Mouse (Mus musculus): ENCODE measurements around the gene Rdh16f2. TPM values are rescaled to one million over a fixed set of nuclear protein-coding genes. Genes with fewer than 3 reads are reported as not detected.
"Not testable (repeated sequence)": the region's sequence is repeated elsewhere in the genome, so short reads cannot be mapped to it uniquely, and the experiment has no call there.

Rdh16f2 gene
- polyA plus RNA-seq, 1 experiment: not detected

DNA sequence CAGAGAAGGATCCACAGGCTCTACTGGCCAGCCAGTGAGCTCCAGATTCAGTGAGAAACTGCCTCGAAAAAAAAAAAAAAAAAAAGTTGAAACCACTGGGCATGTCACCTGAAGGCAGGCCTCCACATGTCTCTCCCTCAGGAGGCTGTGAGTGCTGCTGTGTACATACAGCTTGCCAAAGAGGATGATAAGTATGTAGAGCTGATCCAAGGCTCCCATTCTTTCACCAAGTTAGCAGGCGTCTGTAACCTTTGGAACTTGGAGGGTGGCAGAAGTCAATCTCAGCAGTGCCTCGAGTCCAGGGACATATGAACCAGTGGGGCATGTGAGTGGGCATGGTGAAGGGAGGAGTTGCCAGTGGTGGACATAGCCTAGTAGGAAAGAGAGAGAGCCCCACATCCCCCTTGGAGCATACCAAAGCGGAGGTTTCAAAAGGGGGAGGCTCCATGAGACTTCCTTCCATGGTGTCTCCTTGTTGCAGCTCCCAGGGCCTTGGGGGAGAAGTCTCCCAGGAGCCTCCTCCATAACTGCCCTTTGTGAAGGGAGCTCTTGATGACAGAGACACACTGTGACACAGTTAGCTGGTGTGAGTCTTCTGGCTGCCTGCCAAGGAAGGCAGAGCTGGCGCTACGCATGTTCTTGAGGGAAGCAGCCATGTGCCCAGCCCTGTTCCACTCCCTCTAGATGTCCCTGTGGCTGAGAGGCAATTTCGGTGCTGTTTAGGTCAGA, 38.6 kb downstream of the Rdh16f2 start:
- Histone ChIP-seq H3K4me1 (ENCODE audit: control insufficient read depth, insufficient read depth, low read length) (no peaks in the 10 kb centered on the region), H3K4me3 (ENCODE audit: insufficient read depth, low read length) (no peak overlapping the region), H3K27ac (ENCODE audit: insufficient read depth, low read depth, low read length) (no peak overlapping the region)
- TF ChIP-seq CTCF (IDR thresholded peaks at IDR 0.05; ENCODE audit: low read depth, low read length) (no peak), POLR2A (IDR thresholded peaks at IDR 0.05; ENCODE audit: borderline replicate concordance, low read depth, low read length) (no peak)

- no peaks in the 10 kb centered on the region for H3K4me1 ChIP-seq (ENCODE audit: control insufficient read depth, insufficient read depth, low read length)
- no peak overlapping the region for H3K4me3 ChIP-seq (ENCODE audit: insufficient read depth, low read length)
- H3K27ac ChIP-seq (ENCODE audit: insufficient read depth, low read depth, low read length): no peak overlapping the region
- no peak for TF ChIP-seq POLR2A (IDR thresholded peaks at IDR 0.05; ENCODE audit: borderline replicate concordance, low read depth, low read length)
- no peak for TF ChIP-seq CTCF (IDR thresholded peaks at IDR 0.05; ENCODE audit: low read depth, low read length)
Measured at GRCm38 (mm10) chr10:127906138-127906537, 39.9 kb downstream of the Rdh16f2 start.

DNA sequence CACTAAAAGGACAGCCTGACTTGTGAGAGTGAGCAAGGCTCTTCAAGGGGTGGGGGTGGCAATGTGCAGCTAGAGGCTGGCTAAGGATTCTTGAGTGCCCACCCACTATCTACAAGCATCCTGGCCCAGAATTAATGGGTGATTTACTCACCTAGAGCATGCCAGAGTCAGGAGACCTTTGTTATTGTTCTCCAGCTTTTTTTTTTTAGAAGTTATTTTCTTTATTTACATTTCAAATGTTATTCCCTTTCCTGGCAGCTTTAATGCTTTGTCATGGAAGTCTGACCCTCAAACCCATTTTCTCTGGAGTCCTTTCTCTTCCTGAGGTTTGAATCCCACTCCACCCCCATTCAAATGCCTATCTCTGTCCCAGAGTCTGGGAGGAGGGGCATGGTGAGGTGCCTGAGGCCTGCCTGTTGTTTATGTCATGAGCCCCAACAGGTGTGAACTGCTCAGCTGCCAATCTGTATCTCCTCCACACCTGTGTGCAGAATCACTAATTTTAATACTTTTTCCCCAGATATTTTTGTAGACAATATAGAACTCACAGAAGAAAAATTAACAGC, 41.2 kb downstream of the Rdh16f2 start:
- no peak overlapping the region for H3K27ac ChIP-seq (ENCODE audit: insufficient read depth, low read depth, low read length)
- no peaks in the 10 kb centered on the region for H3K4me1 ChIP-seq (ENCODE audit: control insufficient read depth, insufficient read depth, low read length)
- TF ChIP-seq CTCF (IDR thresholded peaks at IDR 0.05; ENCODE audit: low read depth, low read length): no peak
- TF ChIP-seq POLR2A (IDR thresholded peaks at IDR 0.05; ENCODE audit: borderline replicate concordance, low read depth, low read length): no peak
- H3K4me3 ChIP-seq (ENCODE audit: insufficient read depth, low read length): no peak overlapping the region

- no peak for TF ChIP-seq POLR2A (IDR thresholded peaks at IDR 0.05; ENCODE audit: borderline replicate concordance, low read depth, low read length)
- no peak for TF ChIP-seq CTCF (IDR thresholded peaks at IDR 0.05; ENCODE audit: low read depth, low read length)
- Histone ChIP-seq H3K4me3 (ENCODE audit: insufficient read depth, low read length) (no peak overlapping the region), H3K27ac (ENCODE audit: insufficient read depth, low read depth, low read length) (no peak overlapping the region), H3K4me1 (ENCODE audit: control insufficient read depth, insufficient read depth, low read length) (no peaks in the 10 kb centered on the region)
Measured at GRCm38 (mm10) chr10:127915578-127915977, 49.3 kb downstream of the Rdh16f2 start.

GRCm38 (mm10) chr10:127917183-127917582, 50.9 kb downstream of the Rdh16f2 start:
- H3K27ac ChIP-seq (ENCODE audit: insufficient read depth, low read depth, low read length); H3K4me1 ChIP-seq (ENCODE audit: control insufficient read depth, insufficient read depth, low read length); H3K4me3 ChIP-seq (ENCODE audit: insufficient read depth, low read length): not testable (repeated sequence)

GRCm38 (mm10) chr10:127917651-127918050, 51.4 kb downstream of the Rdh16f2 start:
- H3K27ac ChIP-seq (ENCODE audit: insufficient read depth, low read depth, low read length): no peak overlapping the region

DNA sequence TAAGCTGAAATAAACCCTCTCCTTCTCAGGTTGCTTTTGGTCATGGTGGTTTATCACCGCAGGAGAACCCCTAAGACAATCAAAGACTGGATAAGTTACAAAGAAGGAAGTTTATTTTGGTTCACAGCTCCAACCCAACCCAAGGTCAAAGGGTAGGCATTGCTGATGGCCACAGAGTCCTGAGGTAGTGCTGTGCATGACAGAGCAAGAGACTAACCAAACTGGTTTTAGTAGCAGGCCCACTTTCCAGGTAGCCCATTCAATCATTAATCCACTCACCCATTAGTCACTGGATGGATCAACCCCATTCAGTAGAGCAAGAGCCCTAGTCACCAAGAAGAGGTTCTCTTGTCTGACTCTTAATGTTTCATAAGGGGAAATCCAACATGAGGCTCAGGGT, 56.0 kb downstream of the Rdh16f2 start:
- Histone ChIP-seq H3K4me3 (ENCODE audit: insufficient read depth, low read length) (no peak overlapping the region), H3K27ac (ENCODE audit: insufficient read depth, low read depth, low read length) (no peak overlapping the region), H3K4me1 (ENCODE audit: control insufficient read depth, insufficient read depth, low read length) (no peaks in the 10 kb centered on the region)
- no peak for TF ChIP-seq POLR2A (IDR thresholded peaks at IDR 0.05; ENCODE audit: borderline replicate concordance, low read depth, low read length)
- no peak for TF ChIP-seq CTCF (IDR thresholded peaks at IDR 0.05; ENCODE audit: low read depth, low read length)

More at GRCm38 (mm10) chr10:127917651-127918050, 51.4 kb downstream of the Rdh16f2 start:
- no peaks in the 10 kb centered on the region for H3K4me1 ChIP-seq (ENCODE audit: control insufficient read depth, insufficient read depth, low read length)
- TF ChIP-seq POLR2A (IDR thresholded peaks at IDR 0.05; ENCODE audit: borderline replicate concordance, low read depth, low read length) (no peak), CTCF (IDR thresholded peaks at IDR 0.05; ENCODE audit: low read depth, low read length) (no peak)
- no peak overlapping the region for H3K4me3 ChIP-seq (ENCODE audit: insufficient read depth, low read length)

- no peak overlapping the region for H3K4me3 ChIP-seq (ENCODE audit: insufficient read depth, low read length)
- no peak for TF ChIP-seq POLR2A (IDR thresholded peaks at IDR 0.05; ENCODE audit: borderline replicate concordance, low read depth, low read length)
- TF ChIP-seq CTCF (IDR thresholded peaks at IDR 0.05; ENCODE audit: low read depth, low read length): no peak
- H3K27ac ChIP-seq (ENCODE audit: insufficient read depth, low read depth, low read length): no peak overlapping the region
- no peaks in the 10 kb centered on the region for H3K4me1 ChIP-seq (ENCODE audit: control insufficient read depth, insufficient read depth, low read length)
Measured at GRCm38 (mm10) chr10:127923024-127923423, 56.8 kb downstream of the Rdh16f2 start.

- no peak for TF ChIP-seq POLR2A (IDR thresholded peaks at IDR 0.05; ENCODE audit: borderline replicate concordance, low read depth, low read length)
- TF ChIP-seq CTCF (IDR thresholded peaks at IDR 0.05; ENCODE audit: low read depth, low read length): no peak
- Histone ChIP-seq H3K4me3 (ENCODE audit: insufficient read depth, low read length) (no peak overlapping the region), H3K4me1 (ENCODE audit: control insufficient read depth, insufficient read depth, low read length) (no peaks in the 10 kb centered on the region), H3K27ac (ENCODE audit: insufficient read depth, low read depth, low read length) (no peak overlapping the region)
Measured at GRCm38 (mm10) chr10:127924597-127925378, 58.5 kb downstream of the Rdh16f2 start.

Other genes with a start within 250 kb of the Rdh16f2 start
- 361 and 418 TPM in 2 replicates for gene Lrp1, start 245.3 kb upstream of the Rdh16f2 start, polyA plus RNA-seq (2012; ENCODE audit: insufficient read depth, insufficient read length, missing spikeins)
- 128 and 144 TPM in 2 replicates for gene Stat6, start 223.5 kb upstream of the Rdh16f2 start, polyA plus RNA-seq (2012; ENCODE audit: insufficient read depth, insufficient read length, missing spikeins)
- 11.0 and 13.5 TPM in 2 replicates for gene Nemp1, start 199.6 kb upstream of the Rdh16f2 start, polyA plus RNA-seq (2012; ENCODE audit: insufficient read depth, insufficient read length, missing spikeins)
- 21.4 and 25.4 TPM in 2 replicates for gene Nab2, start 197.9 kb upstream of the Rdh16f2 start, polyA plus RNA-seq (2012; ENCODE audit: insufficient read depth, insufficient read length, missing spikeins)
- gene Myo1a, start 161.3 kb upstream of the Rdh16f2 start, polyA plus RNA-seq (2012; ENCODE audit: insufficient read depth, insufficient read length, missing spikeins): 0.31 TPM in 1 of 2 replicates, not detected in the other
- gene Tac2, start 142.0 kb upstream of the Rdh16f2 start, polyA plus RNA-seq (2012; ENCODE audit: insufficient read depth, insufficient read length, missing spikeins): not detected in 2 replicates
- gene Zbtb39, start 126.9 kb upstream of the Rdh16f2 start, polyA plus RNA-seq (2012; ENCODE audit: insufficient read depth, insufficient read length, missing spikeins): 4.4 and 4.6 TPM in 2 replicates
- gene Gpr182, start 114.7 kb upstream of the Rdh16f2 start, polyA plus RNA-seq (2012; ENCODE audit: insufficient read depth, insufficient read length, missing spikeins): not detected in 2 replicates
- not detected in 2 replicates for gene Rdh1, start 106.8 kb upstream of the Rdh16f2 start, polyA plus RNA-seq (2012; ENCODE audit: insufficient read depth, insufficient read length, missing spikeins)
- not detected in 2 replicates for gene Rdh16f1, start 106.7 kb upstream of the Rdh16f2 start, polyA plus RNA-seq (2012; ENCODE audit: insufficient read depth, insufficient read length, missing spikeins)
- gene Rdh9, start 90.1 kb upstream of the Rdh16f2 start, polyA plus RNA-seq (2012; ENCODE audit: insufficient read depth, insufficient read length, missing spikeins): 0.60 TPM in 1 of 2 replicates, not detected in the other
- gene Rdh16, start 65.3 kb upstream of the Rdh16f2 start, polyA plus RNA-seq (2012; ENCODE audit: insufficient read depth, insufficient read length, missing spikeins): not detected in 2 replicates
- not detected in 2 replicates for gene Rdh19, start 16.5 kb upstream of the Rdh16f2 start, polyA plus RNA-seq (2012; ENCODE audit: insufficient read depth, insufficient read length, missing spikeins)
- gene Rdh7, start 22.3 kb downstream of the Rdh16f2 start, polyA plus RNA-seq (2012; ENCODE audit: insufficient read depth, insufficient read length, missing spikeins): not detected in 2 replicates
- gene Sdr9c7, start 32.0 kb downstream of the Rdh16f2 start, polyA plus RNA-seq (2012; ENCODE audit: insufficient read depth, insufficient read length, missing spikeins): not detected in 2 replicates
- not detected in 2 replicates for gene Hsd17b6, start 141.1 kb downstream of the Rdh16f2 start, polyA plus RNA-seq (2012; ENCODE audit: insufficient read depth, insufficient read length, missing spikeins)
- gene Prim1, start 148.7 kb downstream of the Rdh16f2 start, polyA plus RNA-seq (2012; ENCODE audit: insufficient read depth, insufficient read length, missing spikeins): 14.3 and 18.6 TPM in 2 replicates
- 540 and 609 TPM in 2 replicates for gene Naca, start 169.1 kb downstream of the Rdh16f2 start, polyA plus RNA-seq (2012; ENCODE audit: insufficient read depth, insufficient read length, missing spikeins)
- gene Ptges3, start 192.5 kb downstream of the Rdh16f2 start, polyA plus RNA-seq (2012; ENCODE audit: insufficient read depth, insufficient read length, missing spikeins): 152 and 160 TPM in 2 replicates
- gene Atp5b, start 216.8 kb downstream of the Rdh16f2 start, polyA plus RNA-seq (2012; ENCODE audit: insufficient read depth, insufficient read length, missing spikeins): 483 and 528 TPM in 2 replicates
- gene Baz2a, start 225.1 kb downstream of the Rdh16f2 start, polyA plus RNA-seq (2012; ENCODE audit: insufficient read depth, insufficient read length, missing spikeins): 49.0 and 52.9 TPM in 2 replicates

Data from bone marrow macrophage, adult 2 months (primary cell).